Mouse (Mus musculus) thymus, adult 2 months (tissue): ENCODE results near the gene Fry. TPM values are rescaled to one million over a fixed set of nuclear protein-coding genes. Genes with fewer than 3 reads are reported as not detected.

ENCODE experiments used
- DNase-seq: peaks from one replicate; pipeline ENCODE4 v3.0.0; 2021
- H3K27ac ChIP-seq: fragments of 200-500 bp; 2 replicates; pipeline ENCODE4 v1.5.1; 2012; ENCODE audit warnings: low read length, control low read depth; ENCODE audit not compliant: control insufficient read depth, insufficient read depth
- H3K27me3 ChIP-seq: fragments of 200-500 bp; 2 replicates; pipeline ENCODE4 v1.6.1; 2012; ENCODE audit warnings: mild to moderate bottlenecking, low read length, moderate library complexity, mixed read lengths; ENCODE audit not compliant: control insufficient read depth, insufficient read depth
- H3K36me3 ChIP-seq: fragments of 200-500 bp; 2 replicates; pipeline ENCODE4 v1.6.1; 2012; ENCODE audit warnings: mild to moderate bottlenecking, low read length, moderate library complexity; ENCODE audit not compliant: control insufficient read depth, insufficient read depth
- H3K4me1 ChIP-seq: fragments of 200-500 bp; replicated peaks from 2 replicates; pipeline ENCODE4 v1.6.1; 2012; ENCODE audit warnings: low read length; ENCODE audit not compliant: control insufficient read depth, insufficient read depth
- H3K4me3 ChIP-seq: fragments of 200-500 bp; 2 replicates; pipeline ENCODE4 v1.5.1; 2012; ENCODE audit warnings: mild to moderate bottlenecking, low read length, control low read depth, moderate library complexity; ENCODE audit not compliant: control insufficient read depth, insufficient read depth
- CTCF ChIP-seq: fragments of 200-500 bp; IDR thresholded peaks from 2 replicates; pipeline ENCODE4 v1.5.1; 2012; ENCODE audit warnings: mild to moderate bottlenecking, control low read depth, low read length, moderate library complexity, borderline replicate concordance; ENCODE audit not compliant: control insufficient read depth, poor library complexity, insufficient read depth; ENCODE audit errors: extremely low read depth
- POLR2A ChIP-seq: fragments of 200-500 bp; IDR thresholded peaks from 2 replicates; pipeline ENCODE4 v1.6.1; 2012; ENCODE audit warnings: mild to moderate bottlenecking, low read length, control low read depth, moderate library complexity; ENCODE audit not compliant: control insufficient read depth, poor library complexity, insufficient read depth; ENCODE audit errors: extremely low read depth
- WGBS: fragments of 180-500 bp; shearing (Covaris S2); methylation state at CpG from one replicate; pipeline ENCODE4 v1.1.7; 2018; 5-methylcytosine and 5-hydroxymethylcytosine counted together
- polyA plus RNA-seq: library from polyadenylated mRNA; depleted of rRNA; stranded (reverse); fragments of >200 nt; gene quantifications from 2 replicates; pipeline ENCODE4 v1.2.3, GENCODE M21; 2012

Fry gene
- polyA plus RNA-seq, 1 experiment = 9.8 TPM

DNA sequence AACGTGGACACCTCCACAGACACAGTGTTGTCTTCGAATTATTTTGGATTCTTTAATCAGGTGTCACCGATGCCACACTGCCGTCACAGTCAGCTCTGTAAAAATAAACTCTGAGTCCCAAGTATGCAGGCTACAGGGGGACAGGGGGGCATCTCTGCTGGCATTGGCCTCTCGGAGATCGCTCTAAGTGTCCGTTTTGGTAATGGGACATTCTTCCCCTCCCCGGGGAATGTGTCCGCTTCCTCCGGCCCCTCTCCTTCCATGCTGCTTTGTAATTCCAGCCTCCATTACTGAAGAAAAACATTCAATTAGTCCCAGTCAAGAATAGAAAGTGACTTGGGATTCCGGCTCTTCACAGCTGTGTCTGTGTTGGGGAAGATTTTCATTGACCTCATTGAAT, 175.9 kb downstream of the Fry start:
- DNase-seq = no peak
- 96% methylated on average over 11 of the region's 11 CpGs for WGBS

GRCm38 (mm10) chr5:150295096-150295495, 176.7 kb downstream of the Fry start:
- DNase-seq = no peak
- Histone ChIP-seq H3K4me3 (no peak overlapping the region), H3K36me3 (no peaks in the 10 kb centered on the region), H3K27ac (no peak overlapping the region), H3K27me3 (no peaks in the 10 kb centered on the region), H3K4me1 (no peaks in the 10 kb centered on the region; the same call in 1 of the 2 replicates)
- TF ChIP-seq CTCF (no peak), POLR2A (no peak)
- WGBS = 90% methylated on average over 11 of the region's 11 CpGs

More for the DNA sequence above, 175.9 kb downstream of the Fry start:
- no peak for TF ChIP-seq CTCF
- no peak for TF ChIP-seq POLR2A
- Histone ChIP-seq H3K4me3 (no peak overlapping the region), H3K27ac (no peak overlapping the region), H3K4me1 (no peaks in the 10 kb centered on the region; the same call in 1 of the 2 replicates), H3K36me3 (no peaks in the 10 kb centered on the region), H3K27me3 (no peaks in the 10 kb centered on the region)

- no peak overlapping the region for H3K4me3 ChIP-seq
- H3K4me1 ChIP-seq = no peaks in the 10 kb centered on the region; the same call in 1 of the 2 replicates
- no peaks in the 10 kb centered on the region for H3K27me3 ChIP-seq
- no peaks in the 10 kb centered on the region for H3K36me3 ChIP-seq
- 96% methylated on average over 6 of the region's 6 CpGs for WGBS
- TF ChIP-seq CTCF = no peak
- no peak for TF ChIP-seq POLR2A
- no peak for DNase-seq
- H3K27ac ChIP-seq = no peak overlapping the region
Observed at GRCm38 (mm10) chr5:150298969-150299368, 180.5 kb downstream of the Fry start.

DNA sequence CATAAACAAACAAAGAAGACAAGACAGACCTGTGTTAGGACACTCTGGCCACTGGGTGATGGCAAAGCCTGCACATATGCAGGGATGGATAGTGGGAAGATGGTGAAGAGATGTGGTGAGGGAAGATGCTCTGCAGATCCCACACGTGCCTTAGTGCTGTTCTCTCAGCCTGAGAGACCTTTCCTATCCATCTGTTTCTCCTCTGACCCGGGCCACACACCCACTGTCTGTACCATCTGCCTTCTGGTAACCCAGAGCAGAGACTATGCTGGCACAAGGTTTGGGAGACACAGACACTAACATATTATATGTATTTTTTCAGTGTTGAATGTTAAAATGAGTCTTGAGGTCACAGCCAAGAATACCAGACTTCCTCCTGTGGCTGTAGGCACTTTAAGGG, 183.7 kb downstream of the Fry start:
- no peaks in the 10 kb centered on the region for H3K4me1 ChIP-seq
- H3K27ac ChIP-seq = no peak overlapping the region
- no peak for TF ChIP-seq CTCF
- no peak for TF ChIP-seq POLR2A
- H3K4me3 ChIP-seq = no peak overlapping the region
- no peaks in the 10 kb centered on the region for H3K36me3 ChIP-seq
- H3K27me3 ChIP-seq = no peaks in the 10 kb centered on the region
- 85% methylated on average over 2 of the region's 2 CpGs for WGBS
- no peak for DNase-seq

DNA sequence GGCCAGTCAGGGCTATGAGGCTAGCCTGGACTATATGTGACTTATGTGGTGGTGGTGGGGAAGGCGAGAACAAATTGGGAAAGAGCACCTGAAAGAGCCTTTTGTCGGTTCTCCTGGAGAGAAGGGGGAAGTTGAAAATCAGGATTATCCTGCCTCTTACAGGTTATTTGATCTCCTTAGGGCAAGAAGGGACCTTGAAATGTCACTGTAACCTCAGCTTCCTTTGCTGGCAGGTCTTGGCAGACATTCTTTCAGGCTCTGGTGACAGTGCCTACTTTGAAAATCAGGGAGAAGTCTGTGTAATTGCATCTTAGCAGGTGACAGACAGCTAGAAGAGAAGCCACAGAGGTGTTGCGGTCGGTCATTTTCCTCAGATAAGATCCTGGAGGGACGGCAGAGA, 184.6 kb downstream of the Fry start:
- TF ChIP-seq CTCF (no peak), POLR2A (no peak)
- WGBS = 85% methylated on average over 5 of the region's 5 CpGs
- no peak for DNase-seq
- Histone ChIP-seq H3K27ac (no peak overlapping the region), H3K4me1 (no peaks in the 10 kb centered on the region), H3K36me3 (no peaks in the 10 kb centered on the region), H3K4me3 (no peak overlapping the region), H3K27me3 (no peaks in the 10 kb centered on the region)

- no peak for TF ChIP-seq CTCF
- TF ChIP-seq POLR2A = no peak
- Histone ChIP-seq H3K27ac (no peak overlapping the region), H3K27me3 (no peaks in the 10 kb centered on the region), H3K4me1 (no peaks in the 10 kb centered on the region), H3K36me3 (no peaks in the 10 kb centered on the region), H3K4me3 (no peak overlapping the region)
- WGBS = 54% methylated on average over 5 of the region's 5 CpGs
- no peak for DNase-seq
Observed at GRCm38 (mm10) chr5:150306497-150306896, 188.1 kb downstream of the Fry start.

- Histone ChIP-seq H3K4me1 (no peaks in the 10 kb centered on the region), H3K4me3 (no peak overlapping the region), H3K27ac (no peak overlapping the region), H3K36me3 (no peaks in the 10 kb centered on the region), H3K27me3 (no peaks in the 10 kb centered on the region)
- 86% methylated on average over 2 of the region's 2 CpGs for WGBS
- DNase-seq = no peak
- no peak for TF ChIP-seq POLR2A
- TF ChIP-seq CTCF = no peak
Observed at GRCm38 (mm10) chr5:150313229-150313628, 194.8 kb downstream of the Fry start.
